Mouse (Mus musculus) macrophage (primary cell): ENCODE results near the gene Psmb8. TPM values are rescaled to one million over a fixed set of nuclear protein-coding genes. Genes with fewer than 3 reads are reported as not detected.

Experiments
- H3K27ac ChIP-seq: fragments of 350-480 bp; formaldehyde crosslinking; 2 replicates; pipeline ENCODE4 v1.9.0; 2021
- H3K36me3 ChIP-seq: fragments of 350-480 bp; formaldehyde crosslinking; 2 replicates; pipeline ENCODE4 v1.9.0; 2021; ENCODE audit errors: inconsistent target
- H3K4me3 ChIP-seq: fragments of 350-480 bp; formaldehyde crosslinking; 2 replicates; pipeline ENCODE4 v1.9.0; 2021; ENCODE audit errors: inconsistent target
- H3K79me2 ChIP-seq: fragments of 350-480 bp; formaldehyde crosslinking; 2 replicates; pipeline ENCODE4 v1.9.0; 2021; ENCODE audit errors: inconsistent target
- WGBS: methylation state at CpG from one replicate; pipeline ENCODE4 v1.1.7; 2026; ENCODE audit warnings: inconsistent platforms; ENCODE audit not compliant: missing documents; 5-methylcytosine and 5-hydroxymethylcytosine counted together
- polyA plus RNA-seq: library from polyadenylated mRNA; stranded (reverse); fragments of 250-400 nt; gene quantifications from 3 replicates; pipeline ENCODE4 v1.2.4, GENCODE M21; 2018; ENCODE audit warnings: inconsistent platforms

Gene Psmb8
- polyA plus RNA-seq, 1 experiment from 2014 or later, result 147 TPM

- no peak overlapping the region for H3K27ac ChIP-seq
- H3K36me3 ChIP-seq, result no peaks in the 10 kb centered on the region
- 94% methylated on average over 5 of the region's 5 CpGs for WGBS
- H3K4me3 ChIP-seq, result no peak overlapping the region
- no peaks in the 10 kb centered on the region for H3K79me2 ChIP-seq
These were observed 39.2 kb downstream of the Psmb8 start for GRCm38 (mm10) chr17:34236691-34237090.

- Histone ChIP-seq H3K27ac (no peak overlapping the region), H3K4me3 (no peak overlapping the region)
- WGBS, result 84% methylated on average over 3 of the region's 3 CpGs
These were observed 40.2 kb downstream of the Psmb8 start for GRCm38 (mm10) chr17:34237741-34238140.

GRCm38 (mm10) chr17:34238706-34239105 lies 41.2 kb downstream of the Psmb8 start, which contains the start of gene H2-Ob:
Gene H2-Ob (plus strand): TSS chr17:34238903.
- H3K27ac ChIP-seq, result peak within 1 kb of the TSS; percentile 78
- no peaks in the 10 kb centered on the region for H3K36me3 ChIP-seq
- WGBS, result 40% methylated on average over 3 of the region's 3 CpGs
- peak within 1 kb of the TSS; percentile 5; the same call in 1 of the 2 replicates for H3K4me3 ChIP-seq
- H3K79me2 ChIP-seq, result no peaks in the 10 kb centered on the region

More at GRCm38 (mm10) chr17:34237741-34238140, 40.2 kb downstream of the Psmb8 start:
- no peaks in the 10 kb centered on the region for H3K79me2 ChIP-seq
- H3K36me3 ChIP-seq, result no peaks in the 10 kb centered on the region

GRCm38 (mm10) chr17:34239601-34240041 lies 42.1 kb downstream of the Psmb8 start:
- Histone ChIP-seq H3K79me2 (no peaks in the 10 kb centered on the region), H3K27ac (peak overlapping the region; percentile 78), H3K36me3 (no peaks in the 10 kb centered on the region), H3K4me3 (peak overlapping the region; percentile 5; the same call in 1 of the 2 replicates)
- 0% methylated on average over 10 of the region's 10 CpGs for whole genome bisulfite sequencing

- Histone ChIP-seq H3K27ac (peak overlapping the region; percentile 78), H3K36me3 (no peaks in the 10 kb centered on the region), H3K79me2 (no peaks in the 10 kb centered on the region), H3K4me3 (no peak overlapping the region)
- 9% methylated on average over 2 of the region's 3 CpGs for WGBS
These were observed 42.8 kb downstream of the Psmb8 start for GRCm38 (mm10) chr17:34240366-34240765.

GRCm38 (mm10) chr17:34240916-34241315 lies 43.4 kb downstream of the Psmb8 start:
- no peak overlapping the region for H3K27ac ChIP-seq
- H3K79me2 ChIP-seq, result no peaks in the 10 kb centered on the region
- 88% methylated on average over 6 of the region's 6 CpGs for WGBS
- no peaks in the 10 kb centered on the region for H3K36me3 ChIP-seq
- H3K4me3 ChIP-seq, result no peak overlapping the region

GRCm38 (mm10) chr17:34244656-34245055 lies 47.1 kb downstream of the Psmb8 start:
- H3K4me3 ChIP-seq, result no peak overlapping the region
- no peak overlapping the region for H3K27ac ChIP-seq
- H3K79me2 ChIP-seq, result no peaks in the 10 kb centered on the region
- H3K36me3 ChIP-seq, result no peaks in the 10 kb centered on the region
- WGBS, result 91% methylated on average over 4 of the region's 4 CpGs

GRCm38 (mm10) chr17:34247047-34247446 lies 49.5 kb downstream of the Psmb8 start:
- Histone ChIP-seq H3K36me3 (no peaks in the 10 kb centered on the region), H3K79me2 (no peaks in the 10 kb centered on the region), H3K4me3 (no peak overlapping the region), H3K27ac (no peak overlapping the region)
- 71% methylated on average over 3 of the region's 3 CpGs for WGBS

GRCm38 (mm10) chr17:34248764-34249163 lies 51.2 kb downstream of the Psmb8 start:
- Histone ChIP-seq H3K79me2 (no peaks in the 10 kb centered on the region), H3K4me3 (no peak overlapping the region), H3K27ac (no peak overlapping the region), H3K36me3 (no peaks in the 10 kb centered on the region)
- WGBS, result 11% methylated on average over 2 of the region's 2 CpGs

- Histone ChIP-seq H3K27ac (no peak overlapping the region), H3K79me2 (no peaks in the 10 kb centered on the region), H3K36me3 (no peaks in the 10 kb centered on the region), H3K4me3 (no peak overlapping the region)
- 54% methylated on average over 3 of the region's 3 CpGs for WGBS
These were observed 51.8 kb downstream of the Psmb8 start for GRCm38 (mm10) chr17:34249361-34249760.

GRCm38 (mm10) chr17:34249878-34250277 lies 52.4 kb downstream of the Psmb8 start:
- Histone ChIP-seq H3K79me2 (no peaks in the 10 kb centered on the region), H3K36me3 (no peaks in the 10 kb centered on the region), H3K4me3 (no peak overlapping the region), H3K27ac (no peak overlapping the region)
- WGBS, result 23% methylated on average over 4 of the region's 4 CpGs

Other genes starting within 250 kb of the Psmb8 start
- gene B3galt4, start 246.2 kb upstream of the Psmb8 start, polyA plus RNA-seq, result 4.0 to 11.7 TPM (median 6.8 TPM) in 3 replicates
- 30.3 to 39.3 TPM (median 30.5 TPM) in 3 replicates for gene Vps52, start 241.9 kb upstream of the Psmb8 start, polyA plus RNA-seq
- 829 to 1,952 TPM (median 1,389 TPM) in 3 replicates for gene Rps18, start 241.7 kb upstream of the Psmb8 start, polyA plus RNA-seq
- 2,418 to 4,239 TPM (median 2,994 TPM) in 3 replicates for gene H2-K1, start 197.4 kb upstream of the Psmb8 start, polyA plus RNA-seq
- gene Ring1, start 173.0 kb upstream of the Psmb8 start, polyA plus RNA-seq, result 12.0 to 17.2 TPM (median 17.1 TPM) in 3 replicates
- 28.2 to 38.3 TPM (median 35.6 TPM) in 3 replicates for gene H2-Ke6, start 169.7 kb upstream of the Psmb8 start, polyA plus RNA-seq
- 67.7 to 120 TPM (median 117 TPM) in 3 replicates for gene Slc39a7, start 166.0 kb upstream of the Psmb8 start, polyA plus RNA-seq
- gene Rxrb, start 165.9 kb upstream of the Psmb8 start, polyA plus RNA-seq, result 15.5 to 33.4 TPM (median 20.0 TPM) in 3 replicates
- gene Col11a2, start 158.3 kb upstream of the Psmb8 start, polyA plus RNA-seq, result 0.79 to 1.6 TPM (median 1.2 TPM) in 3 replicates
- gene H2-Oa, start 105.4 kb upstream of the Psmb8 start, polyA plus RNA-seq, result 0.25 to 1.4 TPM (median 0.62 TPM) in 3 replicates
- 19.1 to 57.0 TPM (median 47.3 TPM) in 3 replicates for gene H2-DMa, start 78.2 kb upstream of the Psmb8 start, polyA plus RNA-seq
- gene Brd2, start 75.1 kb upstream of the Psmb8 start, polyA plus RNA-seq, result 130 to 435 TPM (median 155 TPM) in 3 replicates
- gene H2-DMb2, start 54.4 kb upstream of the Psmb8 start, polyA plus RNA-seq, result 1.2 to 2.2 TPM (median 1.8 TPM) in 3 replicates
- 26.4 to 54.6 TPM (median 34.2 TPM) in 3 replicates for gene H2-DMb1, start 44.6 kb upstream of the Psmb8 start, polyA plus RNA-seq
- 42.0 to 121 TPM (median 79.2 TPM) in 3 replicates for gene Tap1, start 10.2 kb upstream of the Psmb8 start, polyA plus RNA-seq
- 38.9 to 88.0 TPM (median 49.9 TPM) in 3 replicates for gene Psmb9, start 10.0 kb upstream of the Psmb8 start, polyA plus RNA-seq
- 26.1 to 58.7 TPM (median 37.6 TPM) in 3 replicates for gene Tap2, start 5.8 kb downstream of the Psmb8 start, polyA plus RNA-seq
- 0.15 to 0.41 TPM (median 0.33 TPM) in 3 replicates for gene H2-Ob, start 41.2 kb downstream of the Psmb8 start, polyA plus RNA-seq
- gene H2-Ab1, start 60.0 kb downstream of the Psmb8 start, polyA plus RNA-seq, result 88.0 to 180 TPM (median 145 TPM) in 3 replicates
- 116 to 315 TPM (median 141 TPM) in 3 replicates for gene H2-Aa, start 90.1 kb downstream of the Psmb8 start, polyA plus RNA-seq
- gene H2-Eb1, start 108.1 kb downstream of the Psmb8 start, polyA plus RNA-seq, result 73.4 to 224 TPM (median 73.4 TPM) in 3 replicates
- gene H2-Eb2, start 127.9 kb downstream of the Psmb8 start, polyA plus RNA-seq, result 0.08 to 0.53 TPM (median 0.17 TPM) in 3 replicates
- gene Btnl2, start 157.1 kb downstream of the Psmb8 start, polyA plus RNA-seq, result 0.12 to 0.34 TPM (median 0.14 TPM) in 3 replicates
- not detected in 3 replicates for gene Btnl1, start 179.4 kb downstream of the Psmb8 start, polyA plus RNA-seq
- 0.40 TPM in 1 of 3 replicates, not detected in the others for gene BC051142, start 201.1 kb downstream of the Psmb8 start, polyA plus RNA-seq